Mouse (Mus musculus): ENCODE measurements around the gene Atcay. TPM values are rescaled to one million over a fixed set of nuclear protein-coding genes. Genes with fewer than 3 reads are reported as not detected.

Gene Atcay
- polyA plus RNA-seq, 1 experiment from 2014 or later: 4.1 TPM

- H3K27me3 ChIP-seq (ENCODE audit: control insufficient read depth, insufficient read depth, low read length): no peaks in the 10 kb centered on the region
- no peaks in the 10 kb centered on the region for H3K36me3 ChIP-seq (replicated peaks; ENCODE audit: control insufficient read depth, insufficient read depth, low read depth, low read length)
- no peak for ATAC-seq (replicated peaks; ENCODE audit: insufficient number of reproducible peaks, low FRiP score, low TSS enrichment, low read depth)
- 71% methylated on average over 8 of the region's 8 CpGs for WGBS
- no peak overlapping the region for H3K27ac ChIP-seq (replicated peaks; ENCODE audit: low read depth, low read length)
- H3K4me2 ChIP-seq (ENCODE audit: low read depth, low read length): no peak overlapping the region
- H3K4me3 ChIP-seq (ENCODE audit: low read depth, low read length): no peak overlapping the region
- no peaks in the 10 kb centered on the region for H3K9me3 ChIP-seq (replicated peaks; ENCODE audit: control insufficient read depth, low read length)
- no peak overlapping the region for H3K9ac ChIP-seq (replicated peaks; ENCODE audit: low read length)
- DNase-seq (ENCODE audit: low spot score): no peak
- H3K4me1 ChIP-seq (ENCODE audit: control insufficient read depth, insufficient read depth, low read length): no peaks in the 10 kb centered on the region
Observed at GRCm38 (mm10) chr10:81202978-81203720, 27.5 kb downstream of the Atcay start.

GRCm38 (mm10) chr10:81201807-81202758 is 28.6 kb downstream of the Atcay start, which contains the start of gene Nmrk2:
Nmrk2 (minus strand) TSS chr10:81202051.
- Histone ChIP-seq H3K27ac (replicated peaks; ENCODE audit: low read depth, low read length) (no peak within 1 kb of the TSS), H3K27me3 (ENCODE audit: control insufficient read depth, insufficient read depth, low read length) (peaks cover 2% of the 10 kb centered on the region; the same call in 1 of the 2 replicates), H3K4me3 (ENCODE audit: low read depth, low read length) (no peak within 1 kb of the TSS), H3K9ac (replicated peaks; ENCODE audit: low read length) (no peak within 1 kb of the TSS), H3K36me3 (replicated peaks; ENCODE audit: control insufficient read depth, insufficient read depth, low read depth, low read length) (no peaks in the 10 kb centered on the region), H3K4me2 (ENCODE audit: low read depth, low read length) (no peak within 1 kb of the TSS), H3K9me3 (replicated peaks; ENCODE audit: control insufficient read depth, low read length) (no peaks in the 10 kb centered on the region), H3K4me1 (ENCODE audit: control insufficient read depth, insufficient read depth, low read length) (no peaks in the 10 kb centered on the region)
- ATAC-seq (replicated peaks; ENCODE audit: insufficient number of reproducible peaks, low FRiP score, low TSS enrichment, low read depth): no peak
- 57% methylated on average over 13 of the region's 13 CpGs for WGBS
- no peak for DNase-seq (ENCODE audit: low spot score)

- no peak overlapping the region for H3K4me3 ChIP-seq (ENCODE audit: low read depth, low read length)
- no peaks in the 10 kb centered on the region for H3K36me3 ChIP-seq (replicated peaks; ENCODE audit: control insufficient read depth, insufficient read depth, low read depth, low read length)
- WGBS: 77% methylated on average over 20 of the region's 20 CpGs
- no peaks in the 10 kb centered on the region for H3K9me3 ChIP-seq (replicated peaks; ENCODE audit: control insufficient read depth, low read length)
- no peak overlapping the region for H3K4me2 ChIP-seq (ENCODE audit: low read depth, low read length)
- peaks cover 3% of the 10 kb centered on the region for H3K27me3 ChIP-seq (ENCODE audit: control insufficient read depth, insufficient read depth, low read length)
- ATAC-seq (replicated peaks; ENCODE audit: insufficient number of reproducible peaks, low FRiP score, low TSS enrichment, low read depth) (no peak), DNase-seq (ENCODE audit: low spot score) (no peak)
- no peak overlapping the region for H3K27ac ChIP-seq (replicated peaks; ENCODE audit: low read depth, low read length)
- H3K9ac ChIP-seq (replicated peaks; ENCODE audit: low read length): no peak overlapping the region
- no peaks in the 10 kb centered on the region for H3K4me1 ChIP-seq (ENCODE audit: control insufficient read depth, insufficient read depth, low read length)
Observed at GRCm38 (mm10) chr10:81200605-81201287, 29.9 kb downstream of the Atcay start.

- Histone ChIP-seq H3K27me3 (ENCODE audit: control insufficient read depth, insufficient read depth, low read length) (peaks cover 9% of the 10 kb centered on the region), H3K9me3 (replicated peaks; ENCODE audit: control insufficient read depth, low read length) (no peaks in the 10 kb centered on the region), H3K36me3 (replicated peaks; ENCODE audit: control insufficient read depth, insufficient read depth, low read depth, low read length) (no peaks in the 10 kb centered on the region), H3K4me1 (ENCODE audit: control insufficient read depth, insufficient read depth, low read length) (no peaks in the 10 kb centered on the region), H3K9ac (replicated peaks; ENCODE audit: low read length) (no peak overlapping the region), H3K4me3 (ENCODE audit: low read depth, low read length) (no peak overlapping the region), H3K4me2 (ENCODE audit: low read depth, low read length) (no peak overlapping the region), H3K27ac (replicated peaks; ENCODE audit: low read depth, low read length) (no peak overlapping the region)
- 88% methylated on average over 13 of the region's 13 CpGs for WGBS
- DNase-seq (ENCODE audit: low spot score) (no peak), ATAC-seq (replicated peaks; ENCODE audit: insufficient number of reproducible peaks, low FRiP score, low TSS enrichment, low read depth) (no peak)
Observed at GRCm38 (mm10) chr10:81200141-81200540, 30.5 kb downstream of the Atcay start.

- DNase-seq (ENCODE audit: low spot score) (no peak), ATAC-seq (replicated peaks; ENCODE audit: insufficient number of reproducible peaks, low FRiP score, low TSS enrichment, low read depth) (no peak)
- Histone ChIP-seq H3K9me3 (replicated peaks; ENCODE audit: control insufficient read depth, low read length) (no peaks in the 10 kb centered on the region), H3K27me3 (ENCODE audit: control insufficient read depth, insufficient read depth, low read length) (peaks cover 18% of the 10 kb centered on the region), H3K9ac (replicated peaks; ENCODE audit: low read length) (no peak overlapping the region), H3K4me2 (ENCODE audit: low read depth, low read length) (no peak overlapping the region), H3K4me1 (ENCODE audit: control insufficient read depth, insufficient read depth, low read length) (peaks cover 5% of the 10 kb centered on the region; the same call in 1 of the 2 replicates), H3K36me3 (replicated peaks; ENCODE audit: control insufficient read depth, insufficient read depth, low read depth, low read length) (no peaks in the 10 kb centered on the region), H3K4me3 (ENCODE audit: low read depth, low read length) (no peak overlapping the region), H3K27ac (replicated peaks; ENCODE audit: low read depth, low read length) (no peak overlapping the region)
- WGBS: 79% methylated on average over 6 of the region's 6 CpGs
Observed at GRCm38 (mm10) chr10:81198990-81199389, 31.6 kb downstream of the Atcay start.

GRCm38 (mm10) chr10:81198230-81198629 is 32.4 kb downstream of the Atcay start:
- Histone ChIP-seq H3K4me1 (ENCODE audit: control insufficient read depth, insufficient read depth, low read length) (peaks cover 6% of the 10 kb centered on the region; the same call in 1 of the 2 replicates), H3K9ac (replicated peaks; ENCODE audit: low read length) (no peak overlapping the region), H3K9me3 (replicated peaks; ENCODE audit: control insufficient read depth, low read length) (no peaks in the 10 kb centered on the region), H3K27me3 (ENCODE audit: control insufficient read depth, insufficient read depth, low read length) (peaks cover 20% of the 10 kb centered on the region), H3K27ac (replicated peaks; ENCODE audit: low read depth, low read length) (no peak overlapping the region), H3K4me3 (ENCODE audit: low read depth, low read length) (no peak overlapping the region), H3K4me2 (ENCODE audit: low read depth, low read length) (no peak overlapping the region), H3K36me3 (replicated peaks; ENCODE audit: control insufficient read depth, insufficient read depth, low read depth, low read length) (no peaks in the 10 kb centered on the region)
- no peak for ATAC-seq (replicated peaks; ENCODE audit: insufficient number of reproducible peaks, low FRiP score, low TSS enrichment, low read depth)
- WGBS: 4% methylated on average over 9 of the region's 9 CpGs
- peak; percentile 87 for DNase-seq (ENCODE audit: low spot score)

- H3K4me1 ChIP-seq (ENCODE audit: control insufficient read depth, insufficient read depth, low read length): peaks cover 6% of the 10 kb centered on the region
- no peak overlapping the region for H3K9ac ChIP-seq (replicated peaks; ENCODE audit: low read length)
- ATAC-seq (replicated peaks; ENCODE audit: insufficient number of reproducible peaks, low FRiP score, low TSS enrichment, low read depth) (no peak), DNase-seq (ENCODE audit: low spot score) (no peak)
- H3K9me3 ChIP-seq (replicated peaks; ENCODE audit: control insufficient read depth, low read length): no peaks in the 10 kb centered on the region
- WGBS: 52% methylated on average over 6 of the region's 6 CpGs
- H3K4me2 ChIP-seq (ENCODE audit: low read depth, low read length): no peak overlapping the region
- H3K27ac ChIP-seq (replicated peaks; ENCODE audit: low read depth, low read length): no peak overlapping the region
- peaks cover 20% of the 10 kb centered on the region for H3K27me3 ChIP-seq (ENCODE audit: control insufficient read depth, insufficient read depth, low read length)
- no peaks in the 10 kb centered on the region for H3K36me3 ChIP-seq (replicated peaks; ENCODE audit: control insufficient read depth, insufficient read depth, low read depth, low read length)
- no peak overlapping the region for H3K4me3 ChIP-seq (ENCODE audit: low read depth, low read length)
Observed at GRCm38 (mm10) chr10:81197305-81197704, 33.3 kb downstream of the Atcay start.
